Mouse (Mus musculus) kidney, embryonic 14.5 days (tissue): ENCODE results near the gene Ddrgk1. TPM values are rescaled to one million over a fixed set of nuclear protein-coding genes. Genes with fewer than 3 reads are reported as not detected.

Experiments used
- ATAC-seq: fragments of 200-750 bp; cut with Nextera tagmentation; 2 replicates; pipeline ENCODE4 v1.8.0; 2017; ENCODE audit warnings: moderate number of reproducible peaks, mild to moderate bottlenecking, moderate TSS enrichment, moderate library complexity; ENCODE audit not compliant: low FRiP score, low TSS enrichment
- H3K27ac ChIP-seq: fragments of 300-500 bp; sonication (generic); 2 replicates; pipeline ENCODE4 v1.5.1; 2014; ENCODE audit warnings: low read depth, mild to moderate bottlenecking, low read length, moderate library complexity, mixed read lengths
- H3K27me3 ChIP-seq: fragments of 300-500 bp; sonication (generic); 2 replicates; pipeline ENCODE4 v1.6.1; 2014; ENCODE audit warnings: mild to moderate bottlenecking, low read length; ENCODE audit not compliant: control insufficient read depth, insufficient read depth
- H3K36me3 ChIP-seq: fragments of 300-500 bp; sonication (generic); 2 replicates; pipeline ENCODE4 v1.6.1; 2014; ENCODE audit warnings: low read length, mixed read lengths; ENCODE audit not compliant: control insufficient read depth, insufficient read depth
- H3K4me1 ChIP-seq: fragments of 300-500 bp; sonication (generic); 2 replicates; pipeline ENCODE4 v1.6.1; 2014; ENCODE audit warnings: low read length, mixed read lengths; ENCODE audit not compliant: control insufficient read depth, insufficient read depth
- H3K4me2 ChIP-seq: fragments of 300-500 bp; sonication (generic); replicated peaks from 2 replicates; pipeline ENCODE4 v1.6.1; 2014; ENCODE audit warnings: low read depth, mild to moderate bottlenecking, low read length
- H3K4me3 ChIP-seq: fragments of 300-500 bp; sonication (generic); 2 replicates; pipeline ENCODE4 v1.5.1; 2014; ENCODE audit warnings: mild to moderate bottlenecking, low read length
- H3K9ac ChIP-seq: fragments of 300-500 bp; sonication (generic); 2 replicates; pipeline ENCODE4 v1.6.1; 2014; ENCODE audit warnings: low read depth, mild to moderate bottlenecking, low read length, moderate library complexity
- H3K9me3 ChIP-seq: fragments of 300-500 bp; sonication (generic); 2 replicates; pipeline ENCODE4 v1.6.1; 2016; ENCODE audit warnings: low read length; ENCODE audit not compliant: control insufficient read depth
- WGBS: fragments of 180-500 bp; shearing (Covaris S2); extraction: QIAGEN DNeasy Blood & Tissue Kit; methylation state at CpG from one replicate; pipeline ENCODE4 v1.1.7; 2014; 5-methylcytosine and 5-hydroxymethylcytosine counted together
- polyA plus RNA-seq: library from polyadenylated mRNA; unstranded; fragments of >200 nt; fragmentation: Nextera tagmentation; extraction: Ambion mirVana; gene quantifications from 2 replicates; pipeline ENCODE4 v1.2.1, GENCODE M21; 2014

Ddrgk1 gene
- polyA plus RNA-seq, 1 experiment from 2014 or later = 53.5 TPM

GRCm38 (mm10) chr2:130642197-130642660 is 22.2 kb downstream of the Ddrgk1 start:
- Histone ChIP-seq H3K9ac (peak overlapping the region; percentile 78), H3K9me3 (no peaks in the 10 kb centered on the region), H3K27me3 (peaks cover 7% of the 10 kb centered on the region; the same call in 1 of the 2 replicates), H3K4me1 (peaks cover 3% of the 10 kb centered on the region; the same call in 1 of the 2 replicates), H3K27ac (no peak overlapping the region), H3K36me3 (no peaks in the 10 kb centered on the region), H3K4me2 (peak overlapping the region; percentile 78), H3K4me3 (peak overlapping the region; percentile 71)
- ATAC-seq = peak; percentile 55
- WGBS = under 1% methylated on average over 17 of the region's 27 CpGs

- Histone ChIP-seq H3K9ac (0 out of 2 replicates have a peak overlapping the region, but pooled peaks have one; percentile 78), H3K36me3 (no peaks in the 10 kb centered on the region), H3K9me3 (no peaks in the 10 kb centered on the region), H3K4me3 (peak overlapping the region; percentile 71), H3K27me3 (peaks cover 14% of the 10 kb centered on the region; the same call in 1 of the 2 replicates), H3K4me1 (peaks cover 3% of the 10 kb centered on the region; the same call in 1 of the 2 replicates), H3K4me2 (peak overlapping the region; percentile 78), H3K27ac (no peak overlapping the region)
- 53% methylated on average over 6 of the region's 6 CpGs for WGBS
- no peak for ATAC-seq
Observed at GRCm38 (mm10) chr2:130641351-130642025, 23.0 kb downstream of the Ddrgk1 start.

- H3K27ac ChIP-seq = no peak overlapping the region
- H3K27me3 ChIP-seq = peaks cover 35% of the 10 kb centered on the region
- H3K4me2 ChIP-seq = no peak overlapping the region
- no peaks in the 10 kb centered on the region for H3K36me3 ChIP-seq
- 81% methylated on average over 6 of the region's 6 CpGs for WGBS
- H3K4me1 ChIP-seq = peaks cover 22% of the 10 kb centered on the region
- no peak overlapping the region for H3K9ac ChIP-seq
- H3K4me3 ChIP-seq = no peak overlapping the region
- ATAC-seq = no peak
- no peaks in the 10 kb centered on the region for H3K9me3 ChIP-seq
Observed at GRCm38 (mm10) chr2:130639276-130639675, 25.2 kb downstream of the Ddrgk1 start.

GRCm38 (mm10) chr2:130638101-130638611 is 26.3 kb downstream of the Ddrgk1 start:
- peak overlapping the region; percentile 42; the same call in 1 of the 2 replicates for H3K9ac ChIP-seq
- peak overlapping the region; percentile 76 for H3K27ac ChIP-seq
- peak overlapping the region; percentile 34 for H3K4me2 ChIP-seq
- peaks cover 42% of the 10 kb centered on the region for H3K27me3 ChIP-seq
- peaks cover 24% of the 10 kb centered on the region for H3K4me1 ChIP-seq
- WGBS = 22% methylated on average over 16 of the region's 16 CpGs
- no peaks in the 10 kb centered on the region for H3K9me3 ChIP-seq
- no peaks in the 10 kb centered on the region for H3K36me3 ChIP-seq
- ATAC-seq = peak; percentile 6; the same call in 1 of the 2 replicates
- H3K4me3 ChIP-seq = peak overlapping the region; percentile 21; the same call in 1 of the 2 replicates

DNA sequence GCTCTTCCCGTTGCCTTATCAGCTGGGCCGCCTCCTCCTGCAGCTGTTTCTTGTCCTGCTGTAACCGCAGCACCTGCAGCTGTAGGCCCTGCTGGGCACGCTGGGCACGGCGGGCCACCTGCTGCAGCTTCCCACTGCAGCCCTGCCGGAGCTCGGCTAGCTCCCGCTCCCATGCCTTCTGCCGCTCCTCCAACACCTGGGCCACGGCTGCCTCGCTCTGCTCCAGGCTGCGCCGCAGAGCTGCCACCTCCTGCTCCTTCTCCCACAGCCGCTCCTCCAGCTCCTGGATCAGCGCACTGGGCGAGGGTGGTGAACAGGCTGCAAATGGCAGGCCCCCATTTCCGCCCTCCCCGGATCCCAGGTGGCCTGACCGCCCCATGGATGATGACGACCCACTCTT is 28.6 kb downstream of the Ddrgk1 start:
- Histone ChIP-seq H3K9ac (peak overlapping the region; percentile 29), H3K27me3 (peaks cover 42% of the 10 kb centered on the region), H3K4me1 (peaks cover 21% of the 10 kb centered on the region), H3K4me3 (peak overlapping the region; percentile 8), H3K27ac (no peak overlapping the region), H3K36me3 (no peaks in the 10 kb centered on the region), H3K4me2 (peak overlapping the region; percentile 81), H3K9me3 (no peaks in the 10 kb centered on the region)
- ATAC-seq = no peak
- 13% methylated on average over 21 of the region's 21 CpGs for WGBS

DNA sequence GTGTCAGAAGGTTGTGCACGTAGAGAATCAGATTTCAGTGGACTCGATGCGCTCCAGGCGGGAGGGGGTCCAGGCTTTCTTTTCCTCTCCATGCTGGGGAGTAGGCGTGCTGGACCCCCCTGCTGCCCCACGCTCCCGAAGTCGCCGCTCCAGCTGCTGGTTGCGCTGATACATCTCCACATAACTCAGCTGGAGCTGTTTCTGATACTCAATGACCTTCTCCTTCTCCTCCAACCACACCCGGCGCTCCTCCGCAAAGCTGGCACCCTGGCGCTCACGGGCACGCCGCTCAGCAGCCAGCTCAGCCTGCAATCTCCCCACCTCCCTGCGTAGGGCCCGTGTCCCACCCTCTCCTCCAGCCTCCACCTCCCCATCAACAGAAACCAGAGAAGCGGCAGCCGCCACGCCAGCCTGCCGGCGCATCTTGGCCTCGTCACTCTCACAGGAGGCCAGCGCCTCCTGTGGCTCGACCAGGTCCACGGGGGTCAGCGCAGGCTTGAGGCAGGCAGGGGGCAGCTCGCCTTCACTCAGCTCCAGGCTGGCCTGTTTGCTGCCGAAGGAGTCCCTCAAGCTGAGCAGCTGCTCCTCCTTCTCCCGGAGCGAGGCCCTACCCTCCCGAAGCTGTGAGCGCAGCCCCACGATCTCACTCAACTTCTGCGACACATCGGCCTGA is 29.6 kb downstream of the Ddrgk1 start:
- H3K27me3 ChIP-seq = peaks cover 42% of the 10 kb centered on the region
- 1% methylated on average over 38 of the region's 38 CpGs for WGBS
- ATAC-seq = peak; percentile 66
- H3K4me1 ChIP-seq = peaks cover 21% of the 10 kb centered on the region
- peak overlapping the region; percentile 81 for H3K4me2 ChIP-seq
- H3K9ac ChIP-seq = peak overlapping the region; percentile 50
- no peaks in the 10 kb centered on the region for H3K36me3 ChIP-seq
- H3K9me3 ChIP-seq = no peaks in the 10 kb centered on the region
- peak overlapping the region; percentile 36 for H3K4me3 ChIP-seq
- H3K27ac ChIP-seq = no peak overlapping the region

GRCm38 (mm10) chr2:130634006-130634738 is 30.3 kb downstream of the Ddrgk1 start:
- ATAC-seq = no peak
- H3K4me3 ChIP-seq = peak overlapping the region; percentile 36
- peak overlapping the region; percentile 81 for H3K4me2 ChIP-seq

DNA sequence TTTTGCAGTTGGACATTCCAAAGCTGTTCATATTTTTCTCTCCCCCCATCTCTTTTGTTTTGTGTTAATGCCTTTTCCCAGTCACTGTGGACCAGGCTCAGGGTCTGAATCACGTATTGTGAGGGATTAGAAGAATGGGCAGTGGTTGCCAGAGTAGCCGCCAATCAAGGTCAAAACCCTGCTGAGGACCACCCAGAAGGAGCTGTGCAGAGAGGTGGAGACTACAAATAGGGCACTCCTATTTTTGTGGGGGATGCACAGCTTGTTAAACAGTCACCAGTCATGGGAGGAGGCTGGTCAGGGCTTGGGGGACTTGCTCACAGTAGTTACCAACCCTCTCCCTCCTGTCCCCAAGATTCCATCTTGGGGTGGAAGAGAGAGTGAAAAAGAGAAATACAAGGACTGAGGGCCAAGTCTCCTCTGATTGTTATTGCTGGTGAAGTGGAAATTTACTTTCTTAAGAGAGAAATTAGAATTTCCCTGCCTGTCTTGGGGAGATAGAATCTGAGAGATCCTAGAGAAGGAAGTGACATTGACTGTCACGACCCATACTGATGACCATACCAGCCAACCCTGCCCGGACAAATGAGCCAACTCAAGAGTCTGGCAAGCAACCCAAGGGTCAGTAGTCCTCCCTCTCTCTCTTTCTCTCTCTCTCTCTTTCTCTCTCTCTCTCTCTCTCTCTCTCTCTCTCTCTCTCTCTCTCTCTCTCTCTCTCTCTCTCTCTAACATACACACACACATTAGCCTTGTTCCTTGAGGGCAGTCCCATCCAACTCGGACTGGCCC is 31.4 kb downstream of the Ddrgk1 start:
- 57% methylated on average over 5 of the region's 5 CpGs for WGBS
- no peaks in the 10 kb centered on the region for H3K36me3 ChIP-seq
- H3K27me3 ChIP-seq = peaks cover 42% of the 10 kb centered on the region
- H3K4me1 ChIP-seq = peaks cover 28% of the 10 kb centered on the region
- no peak overlapping the region for H3K4me3 ChIP-seq
- no peak overlapping the region for H3K9ac ChIP-seq
- no peak overlapping the region for H3K27ac ChIP-seq
- H3K4me2 ChIP-seq = no peak overlapping the region
- ATAC-seq = no peak
- H3K9me3 ChIP-seq = no peaks in the 10 kb centered on the region

More at GRCm38 (mm10) chr2:130634006-130634738, 30.3 kb downstream of the Ddrgk1 start:
- H3K27ac ChIP-seq = no peak overlapping the region
- H3K4me1 ChIP-seq = peaks cover 21% of the 10 kb centered on the region
- H3K27me3 ChIP-seq = peaks cover 42% of the 10 kb centered on the region
- H3K36me3 ChIP-seq = no peaks in the 10 kb centered on the region
- no peaks in the 10 kb centered on the region for H3K9me3 ChIP-seq
- peak overlapping the region; percentile 50; the same call in 1 of the 2 replicates for H3K9ac ChIP-seq
- 20% methylated on average over 14 of the region's 14 CpGs for WGBS
